Mouse (Mus musculus): ENCODE measurements around the gene Npas4.

DNA sequence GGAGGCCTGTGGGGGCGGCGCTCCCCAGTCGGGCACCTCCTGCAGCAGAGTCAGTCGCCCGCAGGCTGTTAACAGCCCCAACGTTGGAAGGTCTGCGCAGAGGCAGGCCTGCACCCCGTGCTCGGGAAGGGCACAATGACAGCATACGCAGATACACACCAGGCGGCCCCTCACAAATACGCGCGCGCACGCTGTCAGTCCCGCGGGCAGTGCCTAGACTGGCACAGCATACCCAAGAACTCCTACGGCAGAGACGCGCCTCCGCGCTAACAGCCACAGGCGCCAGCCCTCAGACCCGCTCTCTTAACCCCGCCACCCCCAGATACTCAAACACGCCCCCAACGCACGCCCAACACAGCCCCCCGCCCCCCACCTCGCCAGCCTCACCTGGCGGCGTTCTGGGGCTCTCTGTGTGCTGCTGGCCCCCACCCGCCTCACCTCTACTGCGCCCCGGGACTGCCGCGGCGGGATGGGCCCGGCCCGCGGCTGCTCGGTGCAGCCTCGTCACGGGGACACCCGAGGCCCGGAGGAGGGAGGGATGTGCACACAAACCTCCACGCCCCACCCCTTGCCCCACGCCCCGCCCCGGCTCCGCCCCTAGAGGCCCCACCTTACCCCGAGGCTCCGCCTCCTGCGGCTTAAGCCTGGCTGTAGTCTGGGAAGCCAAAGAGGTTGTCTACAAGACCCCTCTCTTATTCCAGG lies 47.4 kb downstream of the Npas4 start, which contains the start of gene Peli3:
- TF ChIP-seq MAFK (IDR thresholded peaks at IDR 0.05; ENCODE audit: insufficient read depth, low read depth, low read length) (no peak), HCFC1 (IDR thresholded peaks at IDR 0.05; ENCODE audit: borderline replicate concordance, insufficient read depth, low read length) (no peak), CHD2 (IDR thresholded peaks at IDR 0.05; ENCODE audit: low read depth, low read length) (no peak), ZC3H11A (IDR thresholded peaks at IDR 0.05; ENCODE audit: borderline replicate concordance, low read depth, low read length) (no peak), ZNF384 (IDR thresholded peaks at IDR 0.05; ENCODE audit: low read depth, low read length) (no peak)

Data from ES-E14 (cell line).